Mouse (Mus musculus): ENCODE data around the gene Ppp1r1b. TPM values are rescaled to one million over a fixed set of nuclear protein-coding genes. Genes with fewer than 3 reads are reported as not detected.

Gene Ppp1r1b
- total RNA-seq, 2 experiments from 2014 or later, result 52.3 to 53.4 TPM

- intact Hi-C loops (cut with DNase I), result loop anchor here (2.0 kb wide), 1 partner anchor 83 kb away; no protein-coding TSS in a partner anchor
- peak; percentile 92 for DNase-seq
These were observed 5.9 kb upstream of the Ppp1r1b start for GRCm38 (mm10) chr11:98342000-98342945.

- peak; percentile 85 for DNase-seq
- intact Hi-C loops (cut with DNase I), result loop anchor here (1.0 kb wide), 1 partner anchor 80 kb away; no protein-coding TSS in a partner anchor
These were observed 3.0 kb upstream of the Ppp1r1b start for GRCm38 (mm10) chr11:98345253-98345652.

GRCm38 (mm10) chr11:98346168-98346567 lies 2.0 kb upstream of the Ppp1r1b start:
- intact Hi-C loops (cut with DNase I), result no loop called here
- DNase-seq, result no peak

GRCm38 (mm10) chr11:98347385-98348082 lies 670 bp upstream of the Ppp1r1b start:
- DNase-seq, result no peak
- intact Hi-C loops (cut with DNase I), result no loop called here

GRCm38 (mm10) chr11:98349308-98349707 lies 1.1 kb downstream of the Ppp1r1b start:
- no peak for DNase-seq

GRCm38 (mm10) chr11:98352272-98352990 lies 4.2 kb downstream of the Ppp1r1b start:
- intact Hi-C loops (cut with DNase I), result no loop called here
- no peak for DNase-seq

More at GRCm38 (mm10) chr11:98349308-98349707, 1.1 kb downstream of the Ppp1r1b start:
- intact Hi-C loops (cut with DNase I), result no loop called here

- DNase-seq, result no peak
- intact Hi-C loops (cut with DNase I), result no loop called here
These were observed 5.5 kb downstream of the Ppp1r1b start for GRCm38 (mm10) chr11:98353651-98354211.

GRCm38 (mm10) chr11:98354445-98354844 lies 6.2 kb downstream of the Ppp1r1b start:
- no peak for DNase-seq
- intact Hi-C loops (cut with DNase I), result no loop called here

GRCm38 (mm10) chr11:98355732-98356299 lies 7.6 kb downstream of the Ppp1r1b start:
- intact Hi-C loops (cut with DNase I), result no loop called here
- no peak for DNase-seq

GRCm38 (mm10) chr11:98356625-98357394 lies 8.6 kb downstream of the Ppp1r1b start:
- intact Hi-C loops (cut with DNase I), result no loop called here

GRCm38 (mm10) chr11:98357396-98358160 lies 9.4 kb downstream of the Ppp1r1b start:
- DNase-seq, result no peak
- intact Hi-C loops (cut with DNase I), result no loop called here

More at GRCm38 (mm10) chr11:98356625-98357394, 8.6 kb downstream of the Ppp1r1b start:
- DNase-seq, result no peak

GRCm38 (mm10) chr11:98358161-98359083 lies 10.2 kb downstream of the Ppp1r1b start, which contains the start of gene Stard3:
TSS of gene Stard3 (plus strand) at chr11:98358368.
- peak; percentile 92 for DNase-seq
- intact Hi-C loops (cut with DNase I), result no loop called here

- intact Hi-C loops (cut with DNase I), result no loop called here
- DNase-seq, result no peak
These were observed 12.8 kb downstream of the Ppp1r1b start for GRCm38 (mm10) chr11:98360866-98361521.

- DNase-seq, result no peak
- intact Hi-C loops (cut with DNase I), result no loop called here
These were observed 15.6 kb downstream of the Ppp1r1b start for GRCm38 (mm10) chr11:98363817-98364216.

GRCm38 (mm10) chr11:98364410-98364809 lies 16.2 kb downstream of the Ppp1r1b start:
- no peak for DNase-seq
- intact Hi-C loops (cut with DNase I), result no loop called here

GRCm38 (mm10) chr11:98366290-98366689 lies 18.1 kb downstream of the Ppp1r1b start:
- DNase-seq, result no peak
- intact Hi-C loops (cut with DNase I), result no loop called here
